Mouse (Mus musculus) spleen, postnatal 36 days (tissue): ENCODE measurements around the gene Clcnkb.

Source experiments
- DNase-seq, 2 experiments: peaks; one replicate each; pipeline ENCODE4 v3.0.0; 2022; ENCODE audit warnings: low spot score in 2 of 2, mixed read lengths in 1 of 2

The Clcnkb gene

GRCm38 (mm10) chr4:141415924-141416323, at the start of gene Clcnkb:
Gene Clcnkb, minus strand, starts transcription at chr4:141416014.
- no peak for DNase-seq

GRCm38 (mm10) chr4:141464722-141465121, 48.9 kb upstream of the Clcnkb start:
- DNase-seq = no peak

- no peak for DNase-seq
Measured at GRCm38 (mm10) chr4:141463472-141463871, 47.7 kb upstream of the Clcnkb start.

- no peak for DNase-seq
Measured at GRCm38 (mm10) chr4:141461576-141461975, 45.8 kb upstream of the Clcnkb start.

GRCm38 (mm10) chr4:141461088-141461487, 45.3 kb upstream of the Clcnkb start:
- no peak for DNase-seq

GRCm38 (mm10) chr4:141460481-141460880, 44.7 kb upstream of the Clcnkb start:
- DNase-seq = no peak

- no peak for DNase-seq
Measured at GRCm38 (mm10) chr4:141459766-141460165, 44.0 kb upstream of the Clcnkb start.

GRCm38 (mm10) chr4:141458888-141459287, 43.1 kb upstream of the Clcnkb start:
- DNase-seq = no peak

GRCm38 (mm10) chr4:141458236-141458635, 42.4 kb upstream of the Clcnkb start:
- DNase-seq = no peak

- DNase-seq = no peak
Measured at GRCm38 (mm10) chr4:141456193-141456938, 40.6 kb upstream of the Clcnkb start.

GRCm38 (mm10) chr4:141455526-141455925, 39.7 kb upstream of the Clcnkb start:
- DNase-seq = no peak

- DNase-seq = peak in 1 of 2 experiments; percentile 44
Measured at GRCm38 (mm10) chr4:141454581-141455350, 39.0 kb upstream of the Clcnkb start.

- no peak for DNase-seq
Measured at GRCm38 (mm10) chr4:141451916-141452450, 36.2 kb upstream of the Clcnkb start.

- peak in 1 of 2 experiments; percentile 26 for DNase-seq
Measured at GRCm38 (mm10) chr4:141451251-141451650, 35.4 kb upstream of the Clcnkb start.

- no peak for DNase-seq
Measured at GRCm38 (mm10) chr4:141446211-141446610, 30.4 kb upstream of the Clcnkb start.

- DNase-seq = no peak
Measured at GRCm38 (mm10) chr4:141445328-141445720, 29.5 kb upstream of the Clcnkb start.

- DNase-seq = peak; percentile 87 to 89
Measured at GRCm38 (mm10) chr4:141444451-141445327, 28.9 kb upstream of the Clcnkb start, which contains the start of gene Zbtb17. Gene Zbtb17, plus strand, starts transcription at chr4:141444654.

GRCm38 (mm10) chr4:141443641-141444429, 28.0 kb upstream of the Clcnkb start:
- DNase-seq = no peak

GRCm38 (mm10) chr4:141440877-141441276, 25.1 kb upstream of the Clcnkb start:
- no peak for DNase-seq

- DNase-seq = no peak
Measured at GRCm38 (mm10) chr4:141439083-141439803, 23.4 kb upstream of the Clcnkb start.
